Mouse (Mus musculus): Measurements from ENCODE around the gene Cavin3. TPM values are rescaled to one million over a fixed set of nuclear protein-coding genes. Genes with fewer than 3 reads are reported as not detected.

Gene Cavin3
- total and polyA plus RNA-seq, 2 experiments from 2014 or later, result 33.5 to 34.6 TPM

- DNase-seq (ENCODE audit: low spot score), result no peak
Measured at GRCm38 (mm10) chr7:105485029-105485428, 2.9 kb upstream of the Cavin3 start.

GRCm38 (mm10) chr7:105482426-105482825, 326 bp upstream of the Cavin3 start:
- no peaks in the 10 kb centered on the region for H3K36me3 ChIP-seq (ENCODE audit: insufficient read depth, low read length)
- DNase-seq (ENCODE audit: low spot score) (no peak), ATAC-seq (ENCODE audit: low FRiP score) (peak; percentile 29)
- no peaks in the 10 kb centered on the region for H3K4me1 ChIP-seq (ENCODE audit: insufficient read depth, low read length)
- TF ChIP-seq CTCF (IDR thresholded peaks at IDR 0.05), result no peak
- H3K4me2 ChIP-seq (ENCODE audit: low read depth, low read length, poor library complexity, severe bottlenecking), result peak overlapping the region; percentile 83
- peak overlapping the region; percentile 75 for H3K27ac ChIP-seq (ENCODE audit: low read depth, low read length)
- H3K4me3 ChIP-seq (ENCODE audit: low read depth, low read length), result peak overlapping the region; percentile 42
- H3K27me3 ChIP-seq (ENCODE audit: insufficient read depth, low read length), result no peaks in the 10 kb centered on the region
- H3K9me3 ChIP-seq (ENCODE audit: low read length), result no peaks in the 10 kb centered on the region
- 44% methylated on average over 8 of the region's 8 CpGs for WGBS
- peak overlapping the region; percentile 73; the same call in 1 of the 2 replicates for H3K9ac ChIP-seq (replicated peaks; ENCODE audit: low read length, poor library complexity, severe bottlenecking)

More at GRCm38 (mm10) chr7:105485029-105485428, 2.9 kb upstream of the Cavin3 start:
- Histone ChIP-seq H3K27ac (ENCODE audit: low read depth, low read length) (no peak overlapping the region), H3K9me3 (ENCODE audit: low read length) (no peaks in the 10 kb centered on the region), H3K4me2 (ENCODE audit: low read depth, low read length, poor library complexity, severe bottlenecking) (no peak overlapping the region), H3K4me3 (ENCODE audit: low read depth, low read length) (no peak overlapping the region), H3K36me3 (ENCODE audit: insufficient read depth, low read length) (no peaks in the 10 kb centered on the region), H3K4me1 (ENCODE audit: insufficient read depth, low read length) (no peaks in the 10 kb centered on the region), H3K9ac (replicated peaks; ENCODE audit: low read length, poor library complexity, severe bottlenecking) (no peak overlapping the region), H3K27me3 (ENCODE audit: insufficient read depth, low read length) (no peaks in the 10 kb centered on the region)
- WGBS, result 78% methylated on average over 5 of the region's 5 CpGs
- no peak for ATAC-seq (ENCODE audit: low FRiP score)
- no peak for TF ChIP-seq CTCF (IDR thresholded peaks at IDR 0.05)

- ATAC-seq (ENCODE audit: low FRiP score), result no peak
- WGBS, result 65% methylated on average over 23 of the region's 23 CpGs
Measured at GRCm38 (mm10) chr7:105480561-105481504, 1.3 kb downstream of the Cavin3 start.

GRCm38 (mm10) chr7:105480081-105480480, 2.0 kb downstream of the Cavin3 start:
- Histone ChIP-seq H3K9me3 (ENCODE audit: low read length) (no peaks in the 10 kb centered on the region), H3K4me3 (ENCODE audit: low read depth, low read length) (no peak overlapping the region), H3K27me3 (ENCODE audit: insufficient read depth, low read length) (no peaks in the 10 kb centered on the region; the same call in 1 of the 2 replicates), H3K4me1 (ENCODE audit: insufficient read depth, low read length) (no peaks in the 10 kb centered on the region), H3K4me2 (ENCODE audit: low read depth, low read length, poor library complexity, severe bottlenecking) (no peak overlapping the region), H3K27ac (ENCODE audit: low read depth, low read length) (no peak overlapping the region), H3K36me3 (ENCODE audit: insufficient read depth, low read length) (no peaks in the 10 kb centered on the region), H3K9ac (replicated peaks; ENCODE audit: low read length, poor library complexity, severe bottlenecking) (no peak overlapping the region)
- DNase-seq (ENCODE audit: low spot score) (peak; percentile 53), ATAC-seq (ENCODE audit: low FRiP score) (no peak)
- no peak for TF ChIP-seq CTCF (IDR thresholded peaks at IDR 0.05)
- 65% methylated on average over 5 of the region's 5 CpGs for WGBS

More at GRCm38 (mm10) chr7:105480561-105481504, 1.3 kb downstream of the Cavin3 start:
- Histone ChIP-seq H3K4me3 (ENCODE audit: low read depth, low read length) (peak overlapping the region; percentile 42), H3K4me2 (ENCODE audit: low read depth, low read length, poor library complexity, severe bottlenecking) (peak overlapping the region; percentile 83), H3K27ac (ENCODE audit: low read depth, low read length) (peak overlapping the region; percentile 75), H3K36me3 (ENCODE audit: insufficient read depth, low read length) (no peaks in the 10 kb centered on the region), H3K4me1 (ENCODE audit: insufficient read depth, low read length) (no peaks in the 10 kb centered on the region), H3K27me3 (ENCODE audit: insufficient read depth, low read length) (no peaks in the 10 kb centered on the region; the same call in 1 of the 2 replicates), H3K9ac (replicated peaks; ENCODE audit: low read length, poor library complexity, severe bottlenecking) (0 out of 2 replicates have a peak overlapping the region, but pooled peaks have one; percentile 73), H3K9me3 (ENCODE audit: low read length) (no peaks in the 10 kb centered on the region)
- TF ChIP-seq CTCF (IDR thresholded peaks at IDR 0.05), result no peak
- DNase-seq (ENCODE audit: low spot score), result peak; percentile 62

- TF ChIP-seq CTCF (IDR thresholded peaks at IDR 0.05), result no peak
- H3K9me3 ChIP-seq (ENCODE audit: low read length), result no peaks in the 10 kb centered on the region
- no peak overlapping the region for H3K27ac ChIP-seq (ENCODE audit: low read depth, low read length)
- DNase-seq (ENCODE audit: low spot score), result no peak
- H3K4me1 ChIP-seq (ENCODE audit: insufficient read depth, low read length), result no peaks in the 10 kb centered on the region
- H3K36me3 ChIP-seq (ENCODE audit: insufficient read depth, low read length), result no peaks in the 10 kb centered on the region
- no peaks in the 10 kb centered on the region; the same call in 1 of the 2 replicates for H3K27me3 ChIP-seq (ENCODE audit: insufficient read depth, low read length)
- H3K4me2 ChIP-seq (ENCODE audit: low read depth, low read length, poor library complexity, severe bottlenecking), result no peak overlapping the region
- no peak overlapping the region for H3K9ac ChIP-seq (replicated peaks; ENCODE audit: low read length, poor library complexity, severe bottlenecking)
- ATAC-seq (ENCODE audit: low FRiP score), result no peak
- 87% methylated on average over 6 of the region's 6 CpGs for WGBS
- H3K4me3 ChIP-seq (ENCODE audit: low read depth, low read length), result no peak overlapping the region
Measured at GRCm38 (mm10) chr7:105479232-105479631, 2.9 kb downstream of the Cavin3 start.

GRCm38 (mm10) chr7:105478344-105478743, 3.8 kb downstream of the Cavin3 start:
- no peak for ATAC-seq (ENCODE audit: low FRiP score)
- Histone ChIP-seq H3K27ac (ENCODE audit: low read depth, low read length) (no peak overlapping the region), H3K4me2 (ENCODE audit: low read depth, low read length, poor library complexity, severe bottlenecking) (no peak overlapping the region), H3K4me1 (ENCODE audit: insufficient read depth, low read length) (no peaks in the 10 kb centered on the region), H3K9ac (replicated peaks; ENCODE audit: low read length, poor library complexity, severe bottlenecking) (no peak overlapping the region), H3K36me3 (ENCODE audit: insufficient read depth, low read length) (no peaks in the 10 kb centered on the region), H3K4me3 (ENCODE audit: low read depth, low read length) (no peak overlapping the region), H3K27me3 (ENCODE audit: insufficient read depth, low read length) (no peaks in the 10 kb centered on the region; the same call in 1 of the 2 replicates), H3K9me3 (ENCODE audit: low read length) (no peaks in the 10 kb centered on the region)
- no peak for TF ChIP-seq CTCF (IDR thresholded peaks at IDR 0.05)
- DNase-seq (ENCODE audit: low spot score), result no peak
- 84% methylated on average over 8 of the region's 8 CpGs for WGBS
